Mouse (Mus musculus) CH12.LX (cell line): ENCODE data around the gene Rims1. TPM values are rescaled to one million over a fixed set of nuclear protein-coding genes. Genes with fewer than 3 reads are reported as not detected.

ENCODE experiments used
- DNase-seq: peaks from one replicate; pipeline ENCODE4 v3.0.0-alpha.2; 2013; ENCODE audit errors: extremely low read depth
- H3K27ac ChIP-seq: 2 replicates; pipeline ENCODE4 v1.5.1; 2012; ENCODE audit warnings: low read depth, mild to moderate bottlenecking, control low read depth, moderate library complexity; ENCODE audit not compliant: insufficient read depth
- H3K27me3 ChIP-seq: replicated peaks from 2 replicates; pipeline ENCODE3; 2012; ENCODE audit warnings: inconsistent platforms
- H3K36me3 ChIP-seq, 2 experiments: replicated peaks in 1 of 2; 2 replicates each; pipeline versions ENCODE3 to v1.6.1; 2012; ENCODE audit warnings: inconsistent platforms in 1 of 2, low read length in 1 of 2, mild to moderate bottlenecking in 1 of 2, mixed read lengths in 1 of 2, moderate library complexity in 1 of 2; ENCODE audit not compliant: control insufficient read depth in 1 of 2, insufficient read depth in 1 of 2
- H3K4me1 ChIP-seq, 2 experiments: 2 replicates each; pipeline ENCODE4 v1.6.1; 2012; ENCODE audit warnings: inconsistent platforms in 1 of 2, moderate library complexity in 1 of 2; ENCODE audit not compliant: insufficient read depth in 2 of 2, control insufficient read depth in 1 of 2
- H3K4me2 ChIP-seq: 2 replicates; pipeline ENCODE4 v1.6.1; 2012; ENCODE audit warnings: low read depth, mild to moderate bottlenecking, control low read depth; ENCODE audit not compliant: poor library complexity, insufficient read depth, severe bottlenecking
- H3K4me3 ChIP-seq, 3 experiments: fragments of 150-350 bp in 1 of 3; sonication (generic) in 1 of 3; replicated peaks in 1 of 3; 2 replicates each; pipeline versions ENCODE3 to v1.5.1; 2011 to 2012; ENCODE audit warnings: low read depth in 2 of 3, low read length in 2 of 3, mild to moderate bottlenecking in 2 of 3, moderate library complexity in 2 of 3, control low read depth in 1 of 3, improper control_type of control experiment in 1 of 3, inconsistent platforms in 1 of 3, mixed read lengths in 1 of 3; ENCODE audit not compliant: poor library complexity in 1 of 3
- H3K79me2 ChIP-seq: replicated peaks from 2 replicates; pipeline ENCODE4 v1.6.1; 2012; ENCODE audit warnings: mild to moderate bottlenecking, moderate library complexity; ENCODE audit not compliant: control insufficient read depth, poor library complexity, insufficient read depth, severe bottlenecking; ENCODE audit errors: extremely low read depth
- H3K9ac ChIP-seq: 2 replicates; pipeline ENCODE4 v1.6.1; 2012; ENCODE audit warnings: low read depth, mild to moderate bottlenecking, control low read depth, moderate library complexity; ENCODE audit not compliant: insufficient read depth
- H3K9me3 ChIP-seq: replicated peaks from 2 replicates; pipeline ENCODE3; 2012; ENCODE audit warnings: low read length, inconsistent platforms, mixed read lengths
- E2F4 ChIP-seq: IDR thresholded peaks from 2 replicates; pipeline ENCODE4 v1.6.1; 2011; ENCODE audit warnings: low read depth, low read length, improper control_type of control experiment; ENCODE audit not compliant: insufficient replicate concordance
- EP300 ChIP-seq: IDR thresholded peaks from 2 replicates; pipeline ENCODE4 v1.6.1; 2011; ENCODE audit warnings: low read length, improper control_type of control experiment
- GABPA ChIP-seq: IDR thresholded peaks from 2 replicates; pipeline ENCODE4 v1.6.1; 2012; ENCODE audit warnings: low read depth, low read length, improper control_type of control experiment, inconsistent platforms; ENCODE audit not compliant: insufficient replicate concordance
- HCFC1 ChIP-seq: IDR thresholded peaks from 2 replicates; pipeline ENCODE4 v1.6.1; 2012; ENCODE audit warnings: low read depth, mild to moderate bottlenecking, inconsistent platforms, low read length, improper control_type of control experiment
- JUND ChIP-seq: conservative IDR thresholded peaks from 2 replicates; pipeline ENCODE4 v1.6.1; 2011; ENCODE audit warnings: low read depth, low read length, improper control_type of control experiment
- KAT2A ChIP-seq: IDR thresholded peaks from 2 replicates; pipeline ENCODE4 v1.6.1; 2012; ENCODE audit warnings: low read length, improper control_type of control experiment, inconsistent platforms; ENCODE audit not compliant: insufficient replicate concordance
- MAFK ChIP-seq: IDR thresholded peaks from 2 replicates; pipeline ENCODE4 v1.6.1; 2011; ENCODE audit warnings: low read length, improper control_type of control experiment; ENCODE audit not compliant: insufficient replicate concordance
- MYC ChIP-seq: IDR thresholded peaks from 2 replicates; pipeline ENCODE4 v1.6.1; 2011; ENCODE audit warnings: low read depth, mild to moderate bottlenecking, improper control_type of control experiment, low read length
- NELFE ChIP-seq: IDR thresholded peaks from 2 replicates; pipeline ENCODE4 v1.6.1; 2011; ENCODE audit warnings: low read depth, low read length, improper control_type of control experiment
- PAX5 ChIP-seq: IDR thresholded peaks from 2 replicates; pipeline ENCODE4 v1.6.1; 2012; ENCODE audit warnings: low read length, inconsistent platforms, mixed read lengths
- POLR2AphosphoS2 ChIP-seq: IDR thresholded peaks from 2 replicates; pipeline ENCODE4 v1.6.1; 2011; ENCODE audit warnings: low read depth, low read length, improper control_type of control experiment
- RCOR1 ChIP-seq: conservative IDR thresholded peaks from 2 replicates; pipeline ENCODE4 v1.6.1; 2012; ENCODE audit warnings: low read depth, mild to moderate bottlenecking, inconsistent platforms, low read length, improper control_type of control experiment
- SIN3A ChIP-seq: IDR thresholded peaks from 2 replicates; pipeline ENCODE4 v1.6.1; 2012; ENCODE audit warnings: low read length, improper control_type of control experiment, inconsistent platforms
- SMC3 ChIP-seq: IDR thresholded peaks from 2 replicates; pipeline ENCODE4 v1.6.1; 2011; ENCODE audit warnings: low read depth, low read length, improper control_type of control experiment
- TBP ChIP-seq: conservative IDR thresholded peaks from 2 replicates; pipeline ENCODE4 v1.6.1; 2011; ENCODE audit warnings: low read depth, low read length, improper control_type of control experiment
- USF1 ChIP-seq: IDR thresholded peaks from 2 replicates; pipeline ENCODE4 v1.6.1; 2014; ENCODE audit warnings: low read depth, mild to moderate bottlenecking, inconsistent platforms, low read length, improper control_type of control experiment
- ZC3H11A ChIP-seq: IDR thresholded peaks from 2 replicates; pipeline ENCODE4 v1.6.1; 2012; ENCODE audit warnings: low read depth, mild to moderate bottlenecking, inconsistent platforms, low read length, improper control_type of control experiment
- ZNF384 ChIP-seq: IDR thresholded peaks from 2 replicates; pipeline ENCODE4 v1.6.1; 2012; ENCODE audit warnings: low read depth, low read length, improper control_type of control experiment, inconsistent platforms
- dilution Hi-C: fragments of 300-500 bp; cut with MboI; formaldehyde crosslinking; loops from 2 replicates; pipeline ENCODE4 v1.14.3; 2020; ENCODE audit warnings: low sequenced_read_pairs; ENCODE audit not compliant: extremely low pct_unique_long_range_greater_than_20kb, extremely low pct_ligation_motif_present
- in situ Hi-C: fragments of 300-500 bp; cut with MboI; formaldehyde crosslinking; loops from 3 replicates; pipeline ENCODE4 v1.14.3; 2019; ENCODE audit warnings: low sequenced_read_pairs, low pct_ligation_motif_present, low pct_unique_long_range_greater_than_20kb, mixed read lengths
- polyA plus RNA-seq: library from polyadenylated mRNA; unstranded; fragments of >175 nt; gene quantifications from 2 replicates; pipeline ENCODE4 v1.2.1, GENCODE M21; 2012; ENCODE audit warnings: low read depth; ENCODE audit not compliant: insufficient read length
- total RNA-seq, 2 experiments: library from RNA; depleted of rRNA; stranded (reverse); fragments of 300-350 nt in 1 of 2; fragments of >200 nt in 1 of 2; gene quantifications; 2 replicates each; pipeline ENCODE4 v1.2.3; 2012 to 2014

The Rims1 gene
- total and polyA plus RNA-seq, 3 experiments, result not detected

GRCm38 (mm10) chr1:22620827-22621226 lies 185.0 kb downstream of the Rims1 start:
- Histone ChIP-seq H3K27ac (no peak overlapping the region), H3K4me2 (no peak overlapping the region), H3K4me1 (no peaks in the 10 kb centered on the region), H3K79me2 (no peaks in the 10 kb centered on the region), H3K9ac (no peak overlapping the region), H3K9me3 (no peaks in the 10 kb centered on the region), H3K36me3 (no peaks in the 10 kb centered on the region), H3K27me3 (no peaks in the 10 kb centered on the region), H3K4me3 (no peak overlapping the region)
- dilution Hi-C loops, result no loop called here
- in situ Hi-C loops, result no loop called here
- DNase-seq, result no peak
- TF ChIP-seq HCFC1 (no peak), E2F4 (no peak), USF1 (no peak), NELFE (no peak)

- H3K79me2 ChIP-seq, result no peaks in the 10 kb centered on the region
- no peak overlapping the region for H3K4me3 ChIP-seq
- H3K36me3 ChIP-seq, result no peaks in the 10 kb centered on the region
- no peak overlapping the region for H3K9ac ChIP-seq
- H3K4me1 ChIP-seq, result no peaks in the 10 kb centered on the region
- H3K27ac ChIP-seq, result no peak overlapping the region
- no peaks in the 10 kb centered on the region for H3K9me3 ChIP-seq
- H3K27me3 ChIP-seq, result no peaks in the 10 kb centered on the region
- no peak overlapping the region for H3K4me2 ChIP-seq
- DNase-seq, result no peak
- dilution Hi-C loops, result no loop called here
- in situ Hi-C loops, result no loop called here
- TF ChIP-seq HCFC1, result no peak
- no peak for TF ChIP-seq MAFK
- no peak for TF ChIP-seq E2F4
- no peak for TF ChIP-seq PAX5
- TF ChIP-seq SIN3A, result no peak
- TF ChIP-seq MYC, result no peak
- TF ChIP-seq NELFE, result no peak
Measured at GRCm38 (mm10) chr1:22615601-22616000, 190.2 kb downstream of the Rims1 start.

- Histone ChIP-seq H3K27me3 (no peaks in the 10 kb centered on the region), H3K9ac (no peak overlapping the region), H3K4me1 (no peaks in the 10 kb centered on the region), H3K79me2 (no peaks in the 10 kb centered on the region), H3K27ac (no peak overlapping the region), H3K9me3 (no peaks in the 10 kb centered on the region), H3K4me2 (no peak overlapping the region), H3K36me3 (no peaks in the 10 kb centered on the region), H3K4me3 (no peak overlapping the region)
- no peak for DNase-seq
- TF ChIP-seq EP300, result no peak
- no peak for TF ChIP-seq JUND
- no peak for TF ChIP-seq ZC3H11A
- TF ChIP-seq SMC3, result no peak
- TF ChIP-seq POLR2AphosphoS2, result no peak
- TF ChIP-seq TBP, result no peak
- no peak for TF ChIP-seq GABPA
- TF ChIP-seq RCOR1, result no peak
- no peak for TF ChIP-seq ZNF384
- TF ChIP-seq KAT2A, result no peak
- in situ Hi-C loops, result no loop called here
- dilution Hi-C loops, result no loop called here
Measured at GRCm38 (mm10) chr1:22613609-22614008, 192.2 kb downstream of the Rims1 start.
